Mouse (Mus musculus): ENCODE results near the gene Zfp3. TPM values are rescaled to one million over a fixed set of nuclear protein-coding genes. Genes with fewer than 3 reads are reported as not detected.

Gene Zfp3
- polyA plus RNA-seq, 1 experiment, result 3.6 TPM

DNA sequence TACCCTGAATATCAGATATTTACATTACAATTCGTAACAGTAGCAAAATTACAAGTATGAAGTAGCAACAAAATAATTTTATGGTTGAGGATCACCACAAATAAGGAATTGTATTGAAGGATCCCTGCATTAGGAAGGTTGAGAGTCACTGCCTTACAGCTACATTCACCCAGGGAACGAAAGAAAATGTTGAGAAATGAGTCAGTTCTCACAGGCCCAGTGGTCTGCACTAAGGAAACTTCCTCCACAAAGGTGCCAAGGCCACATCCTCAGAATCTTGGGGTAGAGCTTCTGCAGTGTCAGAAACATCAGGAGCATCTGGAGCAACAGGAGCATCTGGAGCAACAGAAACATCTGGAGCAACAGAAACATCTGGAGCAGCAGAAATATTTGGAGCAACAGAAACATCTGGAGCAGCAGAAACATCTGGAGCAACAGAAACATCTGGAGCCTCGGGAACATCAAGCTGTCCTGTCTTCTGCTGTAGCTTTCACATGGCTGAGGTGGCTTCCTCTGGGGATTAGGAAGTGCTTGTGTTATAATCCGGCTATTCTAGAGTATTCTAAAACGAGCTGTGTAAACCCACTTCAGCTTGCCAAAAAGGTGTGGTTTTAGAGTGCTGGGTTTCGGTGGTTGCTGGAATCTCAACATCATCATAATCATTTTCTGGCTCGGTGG, 27.0 kb downstream of the Zfp3 start:
- no peak for TF ChIP-seq GATA1 (IDR thresholded peaks at IDR 0.05; ENCODE audit: low read length)

- no peak for TF ChIP-seq GATA1 (IDR thresholded peaks at IDR 0.05; ENCODE audit: low read length)
Measured at GRCm38 (mm10) chr11:70791676-70792075, 27.7 kb downstream of the Zfp3 start.

- TF ChIP-seq GATA1 (IDR thresholded peaks at IDR 0.05; ENCODE audit: low read length), result no peak
Measured at GRCm38 (mm10) chr11:70792409-70792808, 28.4 kb downstream of the Zfp3 start.

- no peak for TF ChIP-seq GATA1 (IDR thresholded peaks at IDR 0.05; ENCODE audit: low read length)
Measured at GRCm38 (mm10) chr11:70802208-70802864, 38.3 kb downstream of the Zfp3 start.

DNA sequence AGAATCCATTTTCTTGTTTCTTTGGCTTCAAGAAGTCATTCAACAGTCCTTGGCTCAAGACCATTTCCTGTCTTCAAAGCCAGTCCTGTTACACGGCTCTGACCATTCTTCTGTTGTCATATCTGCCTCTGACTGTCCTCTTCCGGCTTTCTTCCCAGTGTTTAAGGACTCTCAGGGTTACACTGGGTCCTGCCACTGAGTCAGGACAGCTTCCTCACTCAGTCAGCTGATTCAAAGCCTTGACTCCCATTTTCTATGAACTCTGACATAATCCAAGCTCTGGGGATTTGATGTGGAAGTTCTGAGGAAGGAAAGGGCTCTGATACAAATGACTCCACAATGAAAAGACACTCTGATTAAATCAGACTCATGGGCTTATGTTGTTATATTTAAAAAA, 38.9 kb downstream of the Zfp3 start:
- TF ChIP-seq GATA1 (IDR thresholded peaks at IDR 0.05; ENCODE audit: low read length), result no peak

- no peak for TF ChIP-seq GATA1 (IDR thresholded peaks at IDR 0.05; ENCODE audit: low read length)
Measured at GRCm38 (mm10) chr11:70803711-70804200, 39.7 kb downstream of the Zfp3 start.

- no peak for TF ChIP-seq GATA1 (IDR thresholded peaks at IDR 0.05; ENCODE audit: low read length)
Measured at GRCm38 (mm10) chr11:70804395-70804794, 40.4 kb downstream of the Zfp3 start.

DNA sequence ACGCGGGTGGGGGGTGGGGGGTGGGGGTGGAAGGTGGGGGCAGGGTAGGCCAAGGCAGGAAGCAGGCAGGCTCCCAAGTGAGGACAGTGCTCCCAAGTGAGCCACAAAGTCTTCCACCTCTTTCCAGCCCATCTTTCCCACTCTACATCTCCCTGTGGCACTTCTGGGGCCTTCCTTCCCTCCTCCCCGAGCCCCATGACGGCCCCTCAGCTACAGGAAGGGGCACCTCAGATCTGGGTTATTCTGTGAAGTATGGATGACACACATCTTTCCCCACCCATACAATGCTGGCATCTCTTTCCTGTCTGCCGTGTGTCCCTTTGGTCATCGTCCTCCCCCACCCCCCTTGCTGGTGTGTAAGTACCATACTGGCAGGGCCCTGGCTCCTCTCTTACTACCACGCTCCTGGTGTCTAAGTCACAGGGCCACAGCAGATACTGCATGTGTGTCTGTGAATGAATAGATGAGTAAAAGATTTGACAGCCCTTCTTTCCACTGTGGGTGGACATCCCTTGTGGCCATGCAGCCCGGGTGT, 41.7 kb downstream of the Zfp3 start:
- TF ChIP-seq GATA1 (IDR thresholded peaks at IDR 0.05; ENCODE audit: low read length), result no peak

DNA sequence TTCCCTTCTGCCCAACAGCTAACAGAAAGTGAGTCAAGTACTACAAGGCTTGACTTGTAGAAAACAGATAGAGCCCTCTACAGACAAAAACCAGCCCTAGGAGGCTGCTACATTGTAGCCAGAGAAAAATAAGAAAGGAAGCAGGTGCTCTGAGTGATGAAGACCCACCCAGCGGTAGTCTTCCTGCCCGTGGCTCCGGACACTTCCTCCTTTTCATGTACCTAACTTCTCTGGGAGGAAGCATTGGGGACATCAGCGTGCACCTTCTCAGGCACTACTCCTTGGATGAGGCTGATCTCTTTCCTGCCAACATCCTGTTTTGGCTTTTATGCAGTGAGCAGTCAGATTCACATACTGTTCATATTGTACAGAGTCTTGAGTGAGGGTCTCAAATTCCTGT, 42.7 kb downstream of the Zfp3 start:
- no peak for TF ChIP-seq GATA1 (IDR thresholded peaks at IDR 0.05; ENCODE audit: low read length)

GRCm38 (mm10) chr11:70807630-70808029, 43.6 kb downstream of the Zfp3 start:
- no peak for TF ChIP-seq GATA1 (IDR thresholded peaks at IDR 0.05; ENCODE audit: low read length)

GRCm38 (mm10) chr11:70808101-70808500, 44.1 kb downstream of the Zfp3 start:
- TF ChIP-seq GATA1 (IDR thresholded peaks at IDR 0.05; ENCODE audit: low read length), result no peak

DNA sequence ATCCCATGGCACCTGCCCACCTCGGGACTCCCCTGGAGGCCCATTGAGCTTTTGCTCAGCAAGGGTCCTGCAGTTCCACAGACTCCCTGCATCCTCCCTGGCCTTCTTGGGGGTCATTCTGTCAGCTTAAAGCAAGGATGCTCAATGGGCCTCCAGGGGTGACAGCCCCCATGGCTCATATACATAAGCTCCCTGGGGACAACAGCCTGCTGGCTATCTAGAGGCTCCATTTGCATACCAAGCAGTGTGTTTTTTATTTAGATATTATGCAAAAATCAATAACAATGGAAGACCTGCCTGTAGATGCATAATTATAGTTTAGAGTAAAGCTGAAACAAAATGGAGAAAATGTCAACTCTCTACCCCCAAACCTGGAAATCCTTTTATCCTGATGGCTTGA, 45.0 kb downstream of the Zfp3 start:
- TF ChIP-seq GATA1 (IDR thresholded peaks at IDR 0.05; ENCODE audit: low read length), result no peak

DNA sequence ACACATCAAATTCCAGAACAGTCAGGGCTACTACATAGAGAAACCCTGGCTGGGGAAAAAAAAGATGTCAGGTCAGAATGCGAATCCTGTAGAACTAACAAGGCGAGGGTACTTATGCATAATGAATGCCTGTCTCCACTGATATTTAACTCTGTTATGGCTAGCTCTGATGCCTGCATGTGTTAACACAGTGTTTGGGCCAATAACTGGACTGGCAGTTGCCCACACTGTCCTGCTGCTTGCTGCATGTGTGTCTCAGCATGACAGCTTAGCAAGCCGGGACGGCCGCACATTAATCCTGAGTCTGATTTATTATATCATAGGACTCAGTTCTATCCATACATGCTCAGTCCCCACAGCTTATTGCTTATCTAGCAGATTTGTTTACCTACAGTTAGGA, 47.0 kb downstream of the Zfp3 start:
- no peak for TF ChIP-seq GATA1 (IDR thresholded peaks at IDR 0.05; ENCODE audit: low read length)

DNA sequence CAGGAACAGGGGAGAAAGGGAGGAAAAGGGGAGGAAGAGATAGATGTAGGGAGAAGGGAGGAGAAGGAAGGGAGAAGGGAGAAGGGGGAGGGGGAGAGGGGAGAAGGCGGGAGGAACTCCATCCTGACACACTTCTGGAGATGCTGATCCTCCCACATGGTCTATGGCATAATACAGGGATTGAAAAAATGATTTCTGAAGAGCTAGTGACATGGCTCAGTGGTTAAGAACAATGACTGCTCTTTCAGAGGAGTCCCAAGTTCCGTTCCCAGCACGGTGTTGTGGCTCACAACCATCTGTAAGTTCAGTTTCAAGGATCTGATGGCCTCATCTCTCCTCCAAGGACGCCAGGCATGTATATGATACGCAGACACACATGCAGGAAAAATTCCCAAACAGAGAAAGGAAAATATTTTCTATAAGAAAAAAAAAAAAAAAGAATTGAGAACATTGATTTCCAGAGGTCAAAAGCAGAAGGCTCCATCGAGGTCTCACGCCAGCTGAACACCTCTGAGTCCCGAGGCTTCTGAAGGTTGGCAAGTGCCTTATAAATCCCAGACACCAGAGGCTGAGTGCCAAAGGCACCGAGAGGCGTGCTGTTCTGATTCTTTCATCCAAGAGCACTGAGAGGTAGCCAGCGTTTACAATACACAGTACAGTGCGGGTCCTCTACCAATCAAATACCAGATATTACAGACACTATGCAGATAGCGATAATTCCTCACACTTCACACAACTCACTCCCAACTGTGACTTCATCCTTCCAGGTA, 47.6 kb downstream of the Zfp3 start:
- TF ChIP-seq GATA1 (IDR thresholded peaks at IDR 0.05; ENCODE audit: low read length), result no peak

GRCm38 (mm10) chr11:70812365-70812764, 48.4 kb downstream of the Zfp3 start, which contains the start of gene Scimp:
Scimp (minus strand) TSS chr11:70812586.
- no peak for TF ChIP-seq GATA1 (IDR thresholded peaks at IDR 0.05; ENCODE audit: low read length)

- no peak for TF ChIP-seq GATA1 (IDR thresholded peaks at IDR 0.05; ENCODE audit: low read length)
Measured at GRCm38 (mm10) chr11:70815071-70815470, 51.1 kb downstream of the Zfp3 start.
